Mouse (Mus musculus) midbrain, embryonic 11.5 days (tissue): ENCODE measurements around the gene Vrk3. TPM values are rescaled to one million over a fixed set of nuclear protein-coding genes. Genes with fewer than 3 reads are reported as not detected.
"Not testable (repeated sequence)": the region's sequence is repeated elsewhere in the genome, so short reads cannot be mapped to it uniquely, and the experiment has no call there.

Experiments used
- ATAC-seq: fragments of 200-750 bp; cut with Nextera tagmentation; 2 replicates; pipeline ENCODE4 v1.8.0; 2017; ENCODE audit warnings: moderate TSS enrichment, moderate library complexity; ENCODE audit not compliant: low FRiP score
- DNase-seq: peaks from one replicate; pipeline ENCODE4 v3.0.0; 2015; ENCODE audit warnings: low spot score; ENCODE audit errors: missing footprints
- H3K27ac ChIP-seq: fragments of 300-500 bp; sonication (generic); 2 replicates; pipeline ENCODE4 v1.5.1; 2014; ENCODE audit warnings: low read depth, low read length
- H3K27me3 ChIP-seq: fragments of 300-500 bp; sonication (generic); 2 replicates; pipeline ENCODE4 v1.6.1; 2014; ENCODE audit warnings: mild to moderate bottlenecking, low read length, moderate library complexity, mixed read lengths; ENCODE audit not compliant: control insufficient read depth, insufficient read depth
- H3K36me3 ChIP-seq: fragments of 300-500 bp; sonication (generic); 2 replicates; pipeline ENCODE4 v1.6.1; 2014; ENCODE audit warnings: mild to moderate bottlenecking, low read length, moderate library complexity, mixed read lengths; ENCODE audit not compliant: control insufficient read depth, insufficient read depth
- H3K4me1 ChIP-seq: fragments of 300-500 bp; sonication (generic); 2 replicates; pipeline ENCODE4 v1.6.1; 2014; ENCODE audit warnings: low read length; ENCODE audit not compliant: control insufficient read depth, insufficient read depth
- H3K4me2 ChIP-seq: fragments of 300-500 bp; sonication (generic); 2 replicates; pipeline ENCODE4 v1.6.1; 2014; ENCODE audit warnings: mild to moderate bottlenecking, moderate library complexity
- H3K4me3 ChIP-seq: fragments of 300-500 bp; sonication (generic); 2 replicates; pipeline ENCODE4 v1.5.1; 2014; ENCODE audit warnings: low read depth, low read length
- H3K9ac ChIP-seq: fragments of 300-500 bp; sonication (generic); 2 replicates; pipeline ENCODE4 v1.6.1; 2014; ENCODE audit warnings: low read length
- H3K9me3 ChIP-seq: fragments of 300-500 bp; sonication (generic); 2 replicates; pipeline ENCODE4 v1.6.1; 2016; ENCODE audit warnings: low read length; ENCODE audit not compliant: control insufficient read depth
- WGBS: fragments of 180-500 bp; shearing (Covaris S2); extraction: QIAGEN DNeasy Blood & Tissue Kit; methylation state at CpG from one replicate; pipeline ENCODE4 v1.1.7; 2014; 5-methylcytosine and 5-hydroxymethylcytosine counted together
- polyA plus RNA-seq: library from polyadenylated mRNA; unstranded; fragments of >200 nt; fragmentation: Nextera tagmentation; extraction: Ambion mirVana; gene quantifications from 2 replicates; pipeline ENCODE4 v1.2.1, GENCODE M21; 2014

The Vrk3 gene
- 41.7 and 43.4 TPM in 2 replicates for polyA plus RNA-seq

DNA sequence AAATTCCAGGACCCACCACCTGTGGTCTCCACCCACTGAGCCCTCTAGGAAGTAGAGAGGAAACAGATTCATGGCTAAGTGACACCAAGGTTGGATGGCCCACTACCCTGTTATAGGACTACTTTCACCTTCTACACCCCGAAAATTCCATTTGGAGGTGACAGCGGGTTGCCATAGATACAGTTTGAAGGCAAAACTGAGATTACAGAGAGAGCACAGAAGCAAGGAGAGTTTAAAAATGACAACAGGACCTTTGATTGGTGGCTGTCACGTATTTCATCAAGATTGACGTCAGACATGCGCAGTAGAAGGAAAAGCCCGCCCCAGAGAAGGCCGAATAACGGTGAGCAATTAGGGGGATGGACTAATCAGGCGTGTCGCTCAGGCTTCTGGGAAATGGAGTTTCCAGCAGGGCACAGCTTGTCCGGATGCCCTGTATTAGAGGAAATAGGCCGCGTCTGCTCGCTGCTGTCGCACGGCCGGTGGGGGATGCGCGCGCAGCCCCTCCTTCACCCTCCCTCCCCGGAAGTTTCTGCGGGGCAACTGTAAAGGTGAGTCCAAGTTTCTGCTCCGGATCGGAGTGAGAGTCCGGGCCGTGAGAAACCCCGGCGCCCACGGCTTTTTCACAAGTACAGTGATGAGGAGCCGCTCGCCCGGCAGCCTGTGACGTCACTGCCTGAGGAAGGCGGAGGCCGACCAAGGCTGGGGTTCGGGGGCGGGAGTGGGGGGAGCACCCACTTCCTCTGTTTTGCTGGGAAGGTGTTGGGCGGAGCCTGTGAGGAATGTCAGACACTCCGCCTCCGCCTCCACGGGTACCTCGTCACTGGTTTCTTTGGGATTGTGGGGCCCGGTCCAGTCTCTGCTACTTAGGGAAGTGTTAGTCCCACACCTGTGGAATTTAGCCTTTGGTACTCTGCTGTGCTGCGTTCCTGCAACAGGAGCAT, at the start of gene Vrk3:
Vrk3 (plus strand) TSS at position 313 of the 944 bp plus-strand sequence.
- Histone ChIP-seq H3K36me3 (peaks cover under 1% of the 10 kb centered on the region; the same call in 1 of the 2 replicates), H3K27me3 (no peaks in the 10 kb centered on the region), H3K4me1 (peaks cover 17% of the 10 kb centered on the region), H3K4me3 (peak within 1 kb of the TSS; percentile 50), H3K9me3 (no peaks in the 10 kb centered on the region), H3K9ac (peak within 1 kb of the TSS; percentile 72), H3K27ac (no peak within 1 kb of the TSS), H3K4me2 (peak within 1 kb of the TSS; percentile 61)
- ATAC-seq = peak; percentile 95
- WGBS = under 1% methylated on average over 44 of the region's 44 CpGs
- DNase-seq = peak; percentile 99

GRCm38 (mm10) chr7:44701921-44702320, 46.3 kb upstream of the Vrk3 start:
- Histone ChIP-seq H3K4me1 (no peaks in the 10 kb centered on the region), H3K36me3 (no peaks in the 10 kb centered on the region), H3K27ac (no peak overlapping the region), H3K4me3 (no peak overlapping the region), H3K9me3 (0 out of 2 replicates have a peak, but pooled peaks cover 3% of the 10 kb centered on the region), H3K4me2 (no peak overlapping the region), H3K27me3 (no peaks in the 10 kb centered on the region), H3K9ac (no peak overlapping the region)
- ATAC-seq (peak; percentile 70), DNase-seq (peak; percentile 84)
- 8% methylated on average over 6 of the region's 6 CpGs for WGBS

GRCm38 (mm10) chr7:44702985-44703384, 45.2 kb upstream of the Vrk3 start:
- Histone ChIP-seq H3K27ac (no peak overlapping the region), H3K9me3 (0 out of 2 replicates have a peak, but pooled peaks cover 3% of the 10 kb centered on the region)
- 81% methylated on average over 8 of the region's 8 CpGs for WGBS

DNA sequence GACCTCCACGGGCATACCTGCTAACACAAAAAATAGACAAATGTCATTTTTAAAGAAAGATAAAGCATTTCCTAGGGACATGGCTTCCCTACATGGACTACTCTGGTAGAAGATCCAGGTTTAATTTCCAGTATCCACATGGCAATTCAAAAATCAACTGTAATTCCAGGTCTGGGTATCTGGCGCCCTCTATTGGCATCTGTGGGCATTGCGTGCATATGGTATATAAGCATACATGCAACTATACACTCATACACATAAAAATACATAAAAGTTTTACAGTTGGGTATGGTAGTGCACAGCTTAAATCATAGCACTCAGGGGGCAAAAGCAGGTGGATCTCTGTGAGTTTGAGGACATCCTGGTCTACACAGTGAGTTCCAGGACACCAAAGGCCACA, 43.9 kb upstream of the Vrk3 start:
- no peaks in the 10 kb centered on the region for H3K4me1 ChIP-seq
- 54% methylated on average over 3 of the region's 3 CpGs for WGBS
- DNase-seq = peak; percentile 93

More at GRCm38 (mm10) chr7:44702985-44703384, 45.2 kb upstream of the Vrk3 start:
- Histone ChIP-seq H3K27me3 (no peaks in the 10 kb centered on the region), H3K4me2 (no peak overlapping the region), H3K4me1 (no peaks in the 10 kb centered on the region), H3K4me3 (no peak overlapping the region), H3K9ac (no peak overlapping the region), H3K36me3 (no peaks in the 10 kb centered on the region)
- ATAC-seq (no peak), DNase-seq (no peak)

GRCm38 (mm10) chr7:44705086-44705485, 43.1 kb upstream of the Vrk3 start:
- no peak for ATAC-seq
- 84% methylated on average over 4 of the region's 4 CpGs for WGBS
- no peaks in the 10 kb centered on the region for H3K4me1 ChIP-seq
- H3K4me2 ChIP-seq = no peak overlapping the region
- no peak for DNase-seq
- H3K9ac ChIP-seq = no peak overlapping the region
- H3K27me3 ChIP-seq = no peaks in the 10 kb centered on the region
- 0 out of 2 replicates have a peak, but pooled peaks cover 3% of the 10 kb centered on the region for H3K9me3 ChIP-seq
- no peak overlapping the region for H3K4me3 ChIP-seq
- no peaks in the 10 kb centered on the region for H3K36me3 ChIP-seq
- no peak overlapping the region for H3K27ac ChIP-seq

More for the DNA sequence above, 43.9 kb upstream of the Vrk3 start:
- Histone ChIP-seq H3K9me3 (0 out of 2 replicates have a peak, but pooled peaks cover 3% of the 10 kb centered on the region), H3K27ac (no peak overlapping the region), H3K4me2 (no peak overlapping the region), H3K4me3 (no peak overlapping the region), H3K9ac (no peak overlapping the region), H3K27me3 (no peaks in the 10 kb centered on the region), H3K36me3 (no peaks in the 10 kb centered on the region)
- no peak for ATAC-seq

DNA sequence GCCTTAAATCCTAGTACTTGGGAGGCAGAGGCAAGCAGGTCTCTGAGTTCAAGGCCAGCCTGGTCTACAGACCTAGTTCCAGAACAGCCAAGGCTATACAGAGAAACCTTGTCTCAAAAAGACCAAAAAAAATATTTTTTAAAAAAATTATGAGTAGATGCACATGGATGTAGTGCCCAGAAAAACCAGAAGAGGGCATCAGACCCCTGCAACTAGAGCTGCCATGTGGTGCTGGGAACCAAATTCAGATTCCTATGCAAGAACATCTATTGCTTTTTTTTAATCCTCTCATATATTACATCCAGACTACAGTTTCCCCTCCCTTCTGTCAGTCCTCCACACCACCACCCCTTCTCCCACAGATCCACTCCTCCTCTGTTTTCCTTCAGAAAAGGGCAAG, 41.9 kb upstream of the Vrk3 start:
- Histone ChIP-seq H3K9ac (no peak overlapping the region), H3K4me2 (no peak overlapping the region), H3K27ac (no peak overlapping the region), H3K4me1 (no peaks in the 10 kb centered on the region), H3K4me3 (no peak overlapping the region), H3K36me3 (no peaks in the 10 kb centered on the region), H3K9me3 (0 out of 2 replicates have a peak, but pooled peaks cover 3% of the 10 kb centered on the region), H3K27me3 (no peaks in the 10 kb centered on the region)
- DNase-seq (no peak), ATAC-seq (no peak)

DNA sequence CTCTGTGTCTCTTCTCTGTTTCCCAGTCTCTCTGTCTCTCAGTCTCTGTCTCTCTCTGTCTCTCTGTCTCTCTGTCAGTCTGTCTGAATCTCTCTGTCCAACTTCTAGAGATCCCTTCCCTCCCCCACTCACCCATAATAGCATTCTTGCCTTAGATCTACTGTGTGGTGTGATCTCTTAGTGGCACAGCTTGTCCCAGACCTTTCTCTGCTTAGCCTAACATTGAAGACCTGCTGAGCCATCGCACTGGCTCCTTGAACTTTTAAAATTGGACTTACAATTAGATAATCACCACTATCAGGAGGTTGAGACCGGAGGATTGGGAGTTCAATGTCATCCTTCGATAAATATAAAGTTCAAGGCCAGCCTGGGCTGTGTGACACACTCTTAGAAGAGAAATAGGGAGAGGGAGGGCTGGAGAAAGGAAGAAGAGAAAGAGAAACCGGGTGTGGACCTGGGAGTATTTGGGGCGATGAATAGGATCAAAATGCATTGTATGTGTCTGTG, 41.0 kb upstream of the Vrk3 start:
- DNase-seq = no peak
- no peak overlapping the region for H3K27ac ChIP-seq
- no peak overlapping the region for H3K4me2 ChIP-seq
- 87% methylated on average over 5 of the region's 5 CpGs for WGBS
- no peak overlapping the region for H3K9ac ChIP-seq
- no peaks in the 10 kb centered on the region for H3K4me1 ChIP-seq
- H3K27me3 ChIP-seq = no peaks in the 10 kb centered on the region
- 0 out of 2 replicates have a peak, but pooled peaks cover 3% of the 10 kb centered on the region for H3K9me3 ChIP-seq
- ATAC-seq = no peak
- no peaks in the 10 kb centered on the region for H3K36me3 ChIP-seq
- H3K4me3 ChIP-seq = no peak overlapping the region

DNA sequence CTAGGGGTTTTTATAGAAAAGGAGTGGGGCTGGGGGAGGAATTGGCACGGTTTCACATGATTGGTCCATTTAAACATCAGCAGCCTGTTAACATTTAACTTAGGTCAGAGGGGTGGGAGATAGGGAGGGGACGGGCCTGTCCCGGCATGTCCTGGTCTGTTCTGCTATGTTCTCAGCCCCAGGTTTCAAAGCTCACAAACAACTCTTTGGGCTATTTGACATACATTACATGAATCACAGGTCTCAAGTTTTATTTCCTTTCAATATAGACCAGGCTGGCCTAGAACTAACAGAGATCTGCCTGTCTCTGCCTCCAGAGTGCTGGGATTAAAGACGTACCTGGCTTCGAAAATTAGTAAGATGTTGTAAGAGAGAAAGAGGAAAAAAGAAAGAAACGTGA, 40.1 kb upstream of the Vrk3 start:
- H3K4me3 ChIP-seq, DNase-seq, H3K27ac ChIP-seq, H3K4me1 ChIP-seq, H3K9me3 ChIP-seq, H3K27me3 ChIP-seq, ATAC-seq, H3K4me2 ChIP-seq, H3K9ac ChIP-seq, H3K36me3 ChIP-seq: not testable (repeated sequence)
- WGBS = 91% methylated on average over 5 of the region's 6 CpGs

- WGBS = 72% methylated on average over 14 of the region's 14 CpGs
- ATAC-seq = no peak
- DNase-seq = no peak
Observed at GRCm38 (mm10) chr7:44708574-44708973, 39.6 kb upstream of the Vrk3 start, which contains the start of gene Izumo2. TSS of gene Izumo2 (plus strand) at chr7:44708742.

More at GRCm38 (mm10) chr7:44708574-44708973, 39.6 kb upstream of the Vrk3 start, which contains the start of gene Izumo2:
- Histone ChIP-seq H3K4me1 (no peaks in the 10 kb centered on the region), H3K27ac (no peak within 1 kb of the TSS), H3K9ac (no peak within 1 kb of the TSS), H3K4me3 (no peak within 1 kb of the TSS), H3K36me3 (no peaks in the 10 kb centered on the region), H3K9me3 (0 out of 2 replicates have a peak, but pooled peaks cover 3% of the 10 kb centered on the region), H3K4me2 (no peak within 1 kb of the TSS), H3K27me3 (no peaks in the 10 kb centered on the region)
